Mouse (Mus musculus) C2C12 (cell line): Measurements from ENCODE around the gene Clock.

Experiments
- CEBPB ChIP-seq: IDR thresholded peaks from one replicate; pipeline ENCODE4 v1.6.1; 2011; ENCODE audit warnings: low read depth, mild to moderate bottlenecking, control low read depth, moderate library complexity
- CTCF ChIP-seq: IDR thresholded peaks from one replicate; pipeline ENCODE4 v1.5.1; 2011; ENCODE audit not compliant: control insufficient read depth, insufficient read depth, insufficient read length
- MAX ChIP-seq: IDR thresholded peaks from one replicate; pipeline ENCODE4 v1.6.1; 2011; ENCODE audit warnings: mild to moderate bottlenecking, control low read depth
- MYOD1 ChIP-seq: IDR thresholded peaks from one replicate; pipeline ENCODE4 v1.6.1; 2011; ENCODE audit warnings: low read depth; ENCODE audit not compliant: control insufficient read depth, insufficient read length
- MYOG ChIP-seq: IDR thresholded peaks from one replicate; pipeline ENCODE4 v1.6.1; 2011; ENCODE audit not compliant: control insufficient read depth, insufficient read length; ENCODE audit errors: extremely low read depth

GRCm38 (mm10) chr5:76205886-76206285 is 98.7 kb downstream of the Clock start:
- TF ChIP-seq CTCF (no peak), MAX (no peak), CEBPB (no peak), MYOG (no peak), MYOD1 (no peak)
